Mouse (Mus musculus): ENCODE results near the gene Olfr1555-ps1. TPM values are rescaled to one million over a fixed set of nuclear protein-coding genes. Genes with fewer than 3 reads are reported as not detected.

Olfr1555-ps1 gene
- polyA plus RNA-seq, 1 experiment from 2014 or later = 0.12 TPM

Other genes with a start within 250 kb of the Olfr1555-ps1 start
- 4.5 and 5.4 TPM in 2 replicates for gene Osbp, start 204.2 kb downstream of the Olfr1555-ps1 start, polyA plus RNA-seq (2015; fragmentation: Nextera tagmentation; extraction: Ambion mirVana)
- gene Olfr1423, start 128.8 kb downstream of the Olfr1555-ps1 start, polyA plus RNA-seq (2015; fragmentation: Nextera tagmentation; extraction: Ambion mirVana) = 0.04 TPM in 1 of 2 replicates, not detected in the other
- not detected in 2 replicates for gene Olfr1424, start 107.4 kb downstream of the Olfr1555-ps1 start, polyA plus RNA-seq (2015; fragmentation: Nextera tagmentation; extraction: Ambion mirVana)
- gene Olfr1425, start 92.4 kb downstream of the Olfr1555-ps1 start, polyA plus RNA-seq (2015; fragmentation: Nextera tagmentation; extraction: Ambion mirVana) = not detected in 2 replicates
- not detected in 2 replicates for gene Olfr1426, start 78.1 kb downstream of the Olfr1555-ps1 start, polyA plus RNA-seq (2015; fragmentation: Nextera tagmentation; extraction: Ambion mirVana)
- 0.09 TPM in 1 of 2 replicates, not detected in the other for gene Olfr1427, start 66.8 kb downstream of the Olfr1555-ps1 start, polyA plus RNA-seq (2015; fragmentation: Nextera tagmentation; extraction: Ambion mirVana)
- not detected in 2 replicates for gene Olfr1428, start 54.2 kb downstream of the Olfr1555-ps1 start, polyA plus RNA-seq (2015; fragmentation: Nextera tagmentation; extraction: Ambion mirVana)
- not detected in 2 replicates for gene Olfr76, start 46.9 kb downstream of the Olfr1555-ps1 start, polyA plus RNA-seq (2015; fragmentation: Nextera tagmentation; extraction: Ambion mirVana)
- not detected in 2 replicates for gene Olfr1431, start 30.5 kb upstream of the Olfr1555-ps1 start, polyA plus RNA-seq (2015; fragmentation: Nextera tagmentation; extraction: Ambion mirVana)
- not detected in 2 replicates for gene Olfr1432, start 62.5 kb upstream of the Olfr1555-ps1 start, polyA plus RNA-seq (2015; fragmentation: Nextera tagmentation; extraction: Ambion mirVana)
- not detected in 2 replicates for gene Olfr262, start 71.5 kb upstream of the Olfr1555-ps1 start, polyA plus RNA-seq (2015; fragmentation: Nextera tagmentation; extraction: Ambion mirVana)
- 0.28 TPM in 1 of 2 replicates, not detected in the other for gene Olfr235, start 90.9 kb upstream of the Olfr1555-ps1 start, polyA plus RNA-seq (2015; fragmentation: Nextera tagmentation; extraction: Ambion mirVana)
- 0.27 TPM in 1 of 2 replicates, not detected in the other for gene Olfr1434, start 109.7 kb upstream of the Olfr1555-ps1 start, polyA plus RNA-seq (2015; fragmentation: Nextera tagmentation; extraction: Ambion mirVana)
- gene Olfr1436, start 129.0 kb upstream of the Olfr1555-ps1 start, polyA plus RNA-seq (2015; fragmentation: Nextera tagmentation; extraction: Ambion mirVana) = not detected in 2 replicates
- gene Olfr1437, start 155.0 kb upstream of the Olfr1555-ps1 start, polyA plus RNA-seq (2015; fragmentation: Nextera tagmentation; extraction: Ambion mirVana) = 0.04 and 0.23 TPM in 2 replicates
- gene Olfr1438-ps1, start 165.8 kb upstream of the Olfr1555-ps1 start, polyA plus RNA-seq (2015; fragmentation: Nextera tagmentation; extraction: Ambion mirVana) = not detected in 2 replicates
- gene Olfr1440, start 217.2 kb upstream of the Olfr1555-ps1 start, polyA plus RNA-seq (2015; fragmentation: Nextera tagmentation; extraction: Ambion mirVana) = 0.07 TPM in 1 of 2 replicates, not detected in the other
- 0.12 TPM in 1 of 2 replicates, not detected in the other for gene Olfr1441, start 247.3 kb upstream of the Olfr1555-ps1 start, polyA plus RNA-seq (2015; fragmentation: Nextera tagmentation; extraction: Ambion mirVana)